Mouse (Mus musculus): ENCODE measurements around the gene Sf1. TPM values are rescaled to one million over a fixed set of nuclear protein-coding genes. Genes with fewer than 3 reads are reported as not detected.

The Sf1 gene
- polyA plus RNA-seq, 1 experiment from 2014 or later: 42.3 TPM

DNA sequence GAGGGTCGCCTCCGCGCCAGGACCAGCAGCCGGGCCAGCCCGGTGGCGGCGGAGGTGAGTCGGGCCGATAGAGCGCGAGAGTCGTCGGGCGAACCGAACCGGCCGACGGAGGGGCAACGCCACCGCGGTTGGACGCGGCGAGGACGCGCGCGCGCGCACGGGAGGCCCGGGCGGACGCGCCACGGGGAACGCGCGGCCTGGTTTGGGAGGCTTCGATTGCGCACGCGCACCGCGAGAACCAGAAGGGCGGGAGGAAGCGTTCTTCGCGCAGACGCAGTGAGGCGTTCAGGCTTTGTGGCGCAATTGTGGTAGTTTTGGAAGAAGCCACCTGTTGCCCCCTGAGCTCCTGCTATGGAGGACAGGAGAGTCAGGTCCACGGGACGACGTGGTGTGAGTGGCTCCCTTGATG is 831 bp downstream of the Sf1 start:
- TF ChIP-seq EP300 (optimal IDR thresholded peaks at IDR 0.05): no peak
- no peak for TF ChIP-seq CTCF (IDR thresholded peaks at IDR 0.05; ENCODE audit: low read depth)
- Histone ChIP-seq H3K27me3 (ENCODE audit: control insufficient read depth, insufficient read depth, low read length) (no peaks in the 10 kb centered on the region), H3K9me3 (ENCODE audit: control insufficient read depth, low read length) (no peaks in the 10 kb centered on the region), H3K4me1 (replicated peaks; ENCODE audit: control insufficient read depth, insufficient read depth) (0 out of 2 replicates have a peak, but pooled peaks cover 3% of the 10 kb centered on the region), H3K36me3 (ENCODE audit: control insufficient read depth, insufficient read depth, low read length) (peaks cover 17% of the 10 kb centered on the region), H3K4me2 (replicated peaks; ENCODE audit: low read depth) (peak overlapping the region; percentile 65), H3K9ac (ENCODE audit: low read length) (peak overlapping the region; percentile 100), H3K27ac (replicated peaks) (peak overlapping the region; percentile 100), H3K4me3 (ENCODE audit: low read depth, low read length) (peak overlapping the region; percentile 99)
- under 1% methylated on average over 55 of the region's 55 CpGs for WGBS
- DNase-seq (ENCODE audit: low spot score) (peak; percentile 92), ATAC-seq (ENCODE audit: low FRiP score, low TSS enrichment) (peak; percentile 1; the same call in 1 of the 2 replicates)

DNA sequence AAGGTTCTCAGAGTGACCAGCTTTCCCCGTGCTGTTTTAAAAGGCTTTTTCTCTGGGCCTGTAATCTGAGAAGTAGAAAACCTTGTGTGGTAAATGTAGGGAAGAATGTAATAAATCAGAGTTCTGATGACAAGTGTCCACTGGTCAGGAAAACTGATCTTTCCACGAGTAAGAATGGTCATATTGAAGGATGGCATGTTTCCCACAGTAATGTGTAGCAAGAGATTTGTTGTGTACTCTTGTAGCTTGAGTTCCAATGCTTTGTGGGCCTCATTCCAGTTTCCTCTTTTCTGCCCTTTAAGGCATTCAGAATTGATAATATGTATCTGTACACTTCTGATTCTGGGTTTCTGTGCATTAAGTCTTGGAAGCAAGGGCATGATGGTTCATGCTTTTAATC is 1.4 kb downstream of the Sf1 start:
- no peak for DNase-seq (ENCODE audit: low spot score)
- Histone ChIP-seq H3K36me3 (ENCODE audit: control insufficient read depth, insufficient read depth, low read length) (peaks cover 17% of the 10 kb centered on the region), H3K4me1 (replicated peaks; ENCODE audit: control insufficient read depth, insufficient read depth) (0 out of 2 replicates have a peak, but pooled peaks cover 3% of the 10 kb centered on the region), H3K9me3 (ENCODE audit: control insufficient read depth, low read length) (no peaks in the 10 kb centered on the region), H3K27me3 (ENCODE audit: control insufficient read depth, insufficient read depth, low read length) (no peaks in the 10 kb centered on the region), H3K4me2 (replicated peaks; ENCODE audit: low read depth) (peak overlapping the region; percentile 65), H3K9ac (ENCODE audit: low read length) (peak overlapping the region; percentile 100), H3K27ac (replicated peaks) (no peak overlapping the region), H3K4me3 (ENCODE audit: low read depth, low read length) (peak overlapping the region; percentile 99)
- 0% methylated on average over 2 of the region's 2 CpGs for WGBS
- no peak for ATAC-seq (ENCODE audit: low FRiP score, low TSS enrichment)
- TF ChIP-seq EP300 (optimal IDR thresholded peaks at IDR 0.05): no peak
- TF ChIP-seq CTCF (IDR thresholded peaks at IDR 0.05; ENCODE audit: low read depth): no peak

DNA sequence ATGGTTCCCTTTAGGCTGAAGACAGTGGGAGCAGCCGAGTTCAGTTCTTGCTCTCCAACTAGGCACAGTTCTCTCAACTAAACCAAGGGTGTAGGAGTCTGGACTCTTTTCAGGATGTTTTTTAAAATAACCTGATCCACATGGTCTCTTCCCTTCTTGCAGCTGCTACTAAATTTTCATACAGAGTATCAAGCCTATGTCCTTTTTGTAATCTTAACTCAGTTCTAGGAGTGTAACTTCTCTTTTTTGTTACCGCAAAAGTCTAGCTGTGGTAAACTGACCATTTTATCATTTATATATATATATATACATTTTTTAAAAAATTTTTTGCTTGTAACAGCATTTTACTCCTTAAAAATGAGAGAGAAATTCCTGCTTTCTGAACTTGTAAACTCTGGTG is 6.7 kb downstream of the Sf1 start:
- TF ChIP-seq CTCF (IDR thresholded peaks at IDR 0.05; ENCODE audit: low read depth) (no peak), EP300 (optimal IDR thresholded peaks at IDR 0.05) (no peak)
- H3K4me2 ChIP-seq (replicated peaks; ENCODE audit: low read depth): no peak overlapping the region
- H3K27ac ChIP-seq (replicated peaks): no peak overlapping the region
- H3K4me1 ChIP-seq (replicated peaks; ENCODE audit: control insufficient read depth, insufficient read depth): no peaks in the 10 kb centered on the region
- ATAC-seq (ENCODE audit: low FRiP score, low TSS enrichment) (no peak), DNase-seq (ENCODE audit: low spot score) (no peak)
- H3K36me3 ChIP-seq (ENCODE audit: control insufficient read depth, insufficient read depth, low read length): peaks cover 57% of the 10 kb centered on the region
- no peaks in the 10 kb centered on the region for H3K9me3 ChIP-seq (ENCODE audit: control insufficient read depth, low read length)
- H3K4me3 ChIP-seq (ENCODE audit: low read depth, low read length): no peak overlapping the region
- 82% methylated on average over 2 of the region's 2 CpGs for WGBS
- no peaks in the 10 kb centered on the region for H3K27me3 ChIP-seq (ENCODE audit: control insufficient read depth, insufficient read depth, low read length)
- H3K9ac ChIP-seq (ENCODE audit: low read length): no peak overlapping the region

DNA sequence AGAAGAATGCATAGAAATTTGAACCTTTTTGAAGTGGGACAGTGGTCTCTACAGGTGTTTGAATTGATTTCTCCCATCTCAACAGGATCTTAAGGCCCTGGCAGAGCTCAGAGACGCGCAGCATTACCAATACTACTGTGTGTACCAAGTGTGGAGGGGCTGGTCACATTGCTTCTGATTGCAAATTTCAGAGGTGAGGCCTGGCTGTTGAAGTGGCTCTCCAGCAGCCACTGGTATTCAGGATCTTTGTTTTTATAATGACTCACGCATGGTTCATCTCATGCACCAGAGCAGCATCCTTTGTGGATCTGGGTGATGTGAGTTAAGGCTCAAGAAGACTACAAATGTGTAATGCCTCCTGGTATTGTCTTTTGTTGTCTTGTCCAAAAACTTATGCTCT is 8.9 kb downstream of the Sf1 start:
- WGBS: 88% methylated on average over 3 of the region's 3 CpGs
- H3K27me3 ChIP-seq (ENCODE audit: control insufficient read depth, insufficient read depth, low read length): no peaks in the 10 kb centered on the region
- H3K9me3 ChIP-seq (ENCODE audit: control insufficient read depth, low read length): no peaks in the 10 kb centered on the region
- no peak overlapping the region for H3K27ac ChIP-seq (replicated peaks)
- no peak overlapping the region for H3K4me3 ChIP-seq (ENCODE audit: low read depth, low read length)
- H3K36me3 ChIP-seq (ENCODE audit: control insufficient read depth, insufficient read depth, low read length): peaks cover 65% of the 10 kb centered on the region
- DNase-seq (ENCODE audit: low spot score) (no peak), ATAC-seq (ENCODE audit: low FRiP score, low TSS enrichment) (no peak)
- TF ChIP-seq EP300 (optimal IDR thresholded peaks at IDR 0.05): no peak
- TF ChIP-seq CTCF (IDR thresholded peaks at IDR 0.05; ENCODE audit: low read depth): no peak
- H3K4me1 ChIP-seq (replicated peaks; ENCODE audit: control insufficient read depth, insufficient read depth): no peaks in the 10 kb centered on the region
- no peak overlapping the region for H3K9ac ChIP-seq (ENCODE audit: low read length)
- no peak overlapping the region for H3K4me2 ChIP-seq (replicated peaks; ENCODE audit: low read depth)

DNA sequence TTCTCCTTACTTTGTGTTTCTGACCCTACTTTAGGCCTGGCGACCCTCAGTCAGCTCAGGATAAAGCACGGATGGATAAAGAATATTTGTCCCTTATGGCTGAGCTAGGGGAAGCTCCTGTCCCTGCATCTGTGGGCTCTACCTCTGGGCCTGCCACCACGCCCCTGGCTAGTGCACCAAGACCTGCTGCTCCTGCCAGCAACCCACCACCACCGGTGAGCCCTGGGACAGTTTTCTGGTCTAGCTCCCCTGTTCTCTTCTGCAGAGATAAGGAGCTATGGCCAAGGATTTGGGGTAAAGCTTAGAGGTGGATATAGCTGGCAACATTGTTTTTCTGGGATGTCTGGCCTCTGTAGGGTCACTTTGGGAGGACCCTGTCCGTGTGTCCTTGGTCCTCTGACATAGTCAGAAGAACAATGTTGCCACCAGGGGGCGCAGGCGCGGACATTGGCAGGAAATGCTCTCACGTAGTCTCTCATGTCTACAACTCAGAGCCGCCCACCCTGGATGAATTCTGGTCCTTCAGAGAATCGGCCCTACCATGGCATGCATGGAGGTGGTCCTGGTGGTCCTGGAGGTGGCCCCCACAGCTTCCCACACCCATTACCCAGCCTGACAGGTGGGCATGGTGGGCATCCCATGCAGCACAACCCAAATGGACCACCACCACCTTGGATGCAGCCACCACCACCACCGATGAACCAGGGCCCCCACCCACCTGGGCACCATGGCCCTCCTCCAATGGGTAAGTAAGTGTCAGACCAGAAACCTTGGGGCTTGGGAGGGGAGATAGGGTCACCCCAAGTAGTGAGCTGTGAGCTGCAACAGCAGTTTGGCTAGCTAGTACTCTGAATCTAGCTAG is 10.3 kb downstream of the Sf1 start:
- no peak overlapping the region for H3K4me2 ChIP-seq (replicated peaks; ENCODE audit: low read depth)
- 57% methylated on average over 12 of the region's 12 CpGs for WGBS
- H3K27me3 ChIP-seq (ENCODE audit: control insufficient read depth, insufficient read depth, low read length): no peaks in the 10 kb centered on the region
- H3K27ac ChIP-seq (replicated peaks): no peak overlapping the region
- TF ChIP-seq EP300 (optimal IDR thresholded peaks at IDR 0.05) (no peak), CTCF (IDR thresholded peaks at IDR 0.05; ENCODE audit: low read depth) (peak; percentile 83)
- peak; percentile 86 for DNase-seq (ENCODE audit: low spot score)
- no peak overlapping the region for H3K9ac ChIP-seq (ENCODE audit: low read length)
- H3K9me3 ChIP-seq (ENCODE audit: control insufficient read depth, low read length): no peaks in the 10 kb centered on the region
- H3K36me3 ChIP-seq (ENCODE audit: control insufficient read depth, insufficient read depth, low read length): peaks cover 63% of the 10 kb centered on the region
- ATAC-seq (ENCODE audit: low FRiP score, low TSS enrichment): peak; percentile 38; the same call in 1 of the 2 replicates
- no peaks in the 10 kb centered on the region for H3K4me1 ChIP-seq (replicated peaks; ENCODE audit: control insufficient read depth, insufficient read depth)
- H3K4me3 ChIP-seq (ENCODE audit: low read depth, low read length): no peak overlapping the region

DNA sequence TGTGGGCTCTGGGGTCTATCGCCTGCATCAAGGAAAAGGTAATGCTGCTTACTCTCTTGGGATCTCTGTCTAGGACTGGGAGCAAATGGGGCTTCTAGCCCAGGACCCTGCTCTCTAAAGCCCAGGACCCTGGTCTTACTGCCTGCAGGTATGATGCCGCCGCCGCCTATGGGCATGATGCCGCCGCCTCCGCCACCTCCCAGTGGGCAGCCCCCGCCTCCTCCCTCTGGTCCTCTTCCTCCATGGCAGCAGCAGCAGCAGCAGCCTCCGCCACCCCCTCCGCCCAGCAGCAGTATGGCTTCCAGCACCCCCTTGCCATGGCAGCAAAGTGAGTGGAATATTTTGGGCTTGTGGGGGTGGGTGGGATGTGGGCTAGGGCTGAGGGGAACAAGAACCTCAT is 11.1 kb downstream of the Sf1 start:
- H3K27ac ChIP-seq (replicated peaks): no peak overlapping the region
- no peak for DNase-seq (ENCODE audit: low spot score)
- H3K9ac ChIP-seq (ENCODE audit: low read length): no peak overlapping the region
- no peak overlapping the region for H3K4me2 ChIP-seq (replicated peaks; ENCODE audit: low read depth)
- ATAC-seq (ENCODE audit: low FRiP score, low TSS enrichment): no peak
- H3K27me3 ChIP-seq (ENCODE audit: control insufficient read depth, insufficient read depth, low read length): no peaks in the 10 kb centered on the region
- H3K36me3 ChIP-seq (ENCODE audit: control insufficient read depth, insufficient read depth, low read length): peaks cover 63% of the 10 kb centered on the region
- H3K9me3 ChIP-seq (ENCODE audit: control insufficient read depth, low read length): no peaks in the 10 kb centered on the region
- WGBS: 97% methylated on average over 10 of the region's 10 CpGs
- no peak for TF ChIP-seq CTCF (IDR thresholded peaks at IDR 0.05; ENCODE audit: low read depth)
- no peaks in the 10 kb centered on the region for H3K4me1 ChIP-seq (replicated peaks; ENCODE audit: control insufficient read depth, insufficient read depth)
- H3K4me3 ChIP-seq (ENCODE audit: low read depth, low read length): no peak overlapping the region

Data from stomach, postnatal 0 days (tissue).